Mouse (Mus musculus) skeletal muscle tissue, adult 2 months (tissue): ENCODE measurements around the gene Rabl6.
"Not testable (repeated sequence)": the region's sequence is repeated elsewhere in the genome, so short reads cannot be mapped to it uniquely, and the experiment has no call there.

Source experiments
- DNase-seq: peaks from one replicate; pipeline ENCODE4 v3.0.0-alpha.2; 2012; ENCODE audit warnings: low read depth, low spot score

Gene Rabl6

GRCm38 (mm10) chr2:25575432-25576027 is 32.8 kb downstream of the Rabl6 start:
- DNase-seq = peak; percentile 42

- peak; percentile 97 for DNase-seq
Measured at GRCm38 (mm10) chr2:25574579-25575431, 33.5 kb downstream of the Rabl6 start, which contains the start of the genes Mamdc4 and Phpt1. Mamdc4 (minus strand) TSS chr2:25574845. Phpt1 (minus strand) TSS chr2:25575224.

GRCm38 (mm10) chr2:25574136-25574535 is 34.2 kb downstream of the Rabl6 start:
- DNase-seq = no peak

GRCm38 (mm10) chr2:25573068-25573467 is 35.3 kb downstream of the Rabl6 start:
- DNase-seq = no peak

GRCm38 (mm10) chr2:25571221-25571620 is 37.1 kb downstream of the Rabl6 start:
- DNase-seq = no peak

- no peak for DNase-seq
Measured at GRCm38 (mm10) chr2:25569323-25569722, 39.0 kb downstream of the Rabl6 start.

GRCm38 (mm10) chr2:25568473-25569019 is 39.8 kb downstream of the Rabl6 start:
- DNase-seq = no peak

- no peak for DNase-seq
Measured at GRCm38 (mm10) chr2:25566558-25566957, 41.8 kb downstream of the Rabl6 start.

- DNase-seq = no peak
Measured at GRCm38 (mm10) chr2:25565741-25566140, 42.6 kb downstream of the Rabl6 start.

- no peak for DNase-seq
Measured at GRCm38 (mm10) chr2:25561946-25562345, 46.4 kb downstream of the Rabl6 start.

GRCm38 (mm10) chr2:25560551-25560950 is 47.8 kb downstream of the Rabl6 start:
- no peak for DNase-seq

GRCm38 (mm10) chr2:25558774-25559173 is 49.5 kb downstream of the Rabl6 start:
- DNase-seq = no peak

- DNase-seq = no peak
Measured at GRCm38 (mm10) chr2:25557964-25558360, 50.4 kb downstream of the Rabl6 start.

- peak; percentile 94 for DNase-seq
Measured at GRCm38 (mm10) chr2:25557221-25557963, 50.9 kb downstream of the Rabl6 start, which contains the start of gene Edf1. Edf1 (plus strand) TSS chr2:25557847.

GRCm38 (mm10) chr2:25556296-25556695 is 52.0 kb downstream of the Rabl6 start:
- DNase-seq = no peak

- DNase-seq = not testable (repeated sequence)
Measured at GRCm38 (mm10) chr2:25555479-25555878, 52.8 kb downstream of the Rabl6 start.

GRCm38 (mm10) chr2:25553171-25553786 is 55.0 kb downstream of the Rabl6 start:
- not testable (repeated sequence) for DNase-seq

GRCm38 (mm10) chr2:25551186-25551585 is 57.1 kb downstream of the Rabl6 start:
- peak; percentile 54 for DNase-seq

GRCm38 (mm10) chr2:25549021-25549991 is 59.0 kb downstream of the Rabl6 start:
- DNase-seq = peak; percentile 79
